Mouse (Mus musculus) embryonic facial prominence, embryonic 10.5 days (tissue): Measurements from ENCODE around the gene Slc4a4. TPM values are rescaled to one million over a fixed set of nuclear protein-coding genes. Genes with fewer than 3 reads are reported as not detected.
A peak's percentile ranks its signal among the peaks of the same experiment; 100 is the strongest.

Experiments
- DNase-seq: peaks from one replicate; pipeline ENCODE4 v3.0.0-alpha.2; 2017; ENCODE audit warnings: low spot score
- H3K27ac ChIP-seq: fragments of 300-500 bp; sonication (generic); replicated peaks from 2 replicates; pipeline ENCODE4 v1.5.1; 2016; ENCODE audit warnings: mild to moderate bottlenecking
- H3K27me3 ChIP-seq: fragments of 300-500 bp; sonication (generic); replicated peaks from 2 replicates; pipeline ENCODE4 v1.6.1; 2016; ENCODE audit warnings: low read depth, mild to moderate bottlenecking; ENCODE audit not compliant: poor library complexity, severe bottlenecking
- H3K36me3 ChIP-seq: fragments of 300-500 bp; sonication (generic); replicated peaks from 2 replicates; pipeline ENCODE4 v1.6.1; 2016; ENCODE audit warnings: mild to moderate bottlenecking, moderate library complexity
- H3K4me1 ChIP-seq: fragments of 300-500 bp; sonication (generic); 2 replicates; pipeline ENCODE4 v1.6.1; 2016
- H3K4me3 ChIP-seq: fragments of 300-500 bp; sonication (generic); 2 replicates; pipeline ENCODE4 v1.5.1; 2016; ENCODE audit warnings: mild to moderate bottlenecking, moderate library complexity
- H3K9me3 ChIP-seq: fragments of 300-500 bp; sonication (generic); 2 replicates; pipeline ENCODE4 v1.6.1; 2016; ENCODE audit warnings: mild to moderate bottlenecking
- WGBS: fragments of 180-500 bp; shearing (Covaris S2); methylation state at CpG from one replicate; pipeline ENCODE4 v1.1.7; 2016; 5-methylcytosine and 5-hydroxymethylcytosine counted together
- polyA plus RNA-seq: library from polyadenylated mRNA; unstranded; fragments of >200 nt; fragmentation: Nextera tagmentation; extraction: Ambion mirVana; gene quantifications from 2 replicates; pipeline ENCODE4 v1.2.1, GENCODE M21; 2016

The Slc4a4 gene
- polyA plus RNA-seq, 1 experiment from 2014 or later = 1.7 TPM

DNA sequence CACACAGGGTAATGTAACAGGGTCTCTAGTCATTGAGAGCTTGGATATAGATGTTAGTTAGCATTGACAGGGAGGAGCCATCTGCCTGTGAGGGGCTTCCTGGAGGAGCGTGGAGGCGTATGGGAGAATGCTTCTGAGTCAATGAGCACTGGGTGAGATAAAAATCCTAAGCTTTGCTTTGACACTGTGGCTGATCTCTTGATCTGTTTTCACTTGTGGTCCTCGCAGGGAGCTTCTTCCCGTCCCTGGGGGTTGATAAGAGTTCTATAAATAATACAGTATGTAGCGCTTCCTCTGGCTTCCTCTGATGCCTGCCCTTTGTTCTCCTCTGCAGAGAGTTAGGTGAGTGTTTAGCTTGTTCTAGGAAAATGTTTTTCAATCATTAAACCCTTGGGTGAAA lies 149.5 kb downstream of the Slc4a4 start:
- WGBS = 51% methylated on average over 5 of the region's 5 CpGs
- no peaks in the 10 kb centered on the region for H3K27me3 ChIP-seq
- H3K4me1 ChIP-seq = no peaks in the 10 kb centered on the region
- no peak for DNase-seq
- no peaks in the 10 kb centered on the region for H3K9me3 ChIP-seq
- no peaks in the 10 kb centered on the region for H3K36me3 ChIP-seq
- H3K4me3 ChIP-seq = no peak overlapping the region
- H3K27ac ChIP-seq = no peak overlapping the region

GRCm38 (mm10) chr5:89040814-89041213 lies 154.2 kb downstream of the Slc4a4 start:
- Histone ChIP-seq H3K4me3 (no peak overlapping the region), H3K4me1 (peaks cover 9% of the 10 kb centered on the region; the same call in 1 of the 2 replicates), H3K27me3 (no peaks in the 10 kb centered on the region), H3K9me3 (no peaks in the 10 kb centered on the region), H3K27ac (no peak overlapping the region), H3K36me3 (no peaks in the 10 kb centered on the region)
- no peak for DNase-seq
- WGBS = 86% methylated on average over 3 of the region's 3 CpGs

GRCm38 (mm10) chr5:89043846-89044245 lies 157.2 kb downstream of the Slc4a4 start:
- H3K36me3 ChIP-seq = no peaks in the 10 kb centered on the region
- H3K9me3 ChIP-seq = no peaks in the 10 kb centered on the region
- no peak for DNase-seq
- H3K4me1 ChIP-seq = peaks cover 9% of the 10 kb centered on the region; the same call in 1 of the 2 replicates
- H3K27me3 ChIP-seq = no peaks in the 10 kb centered on the region
- H3K27ac ChIP-seq = no peak overlapping the region
- WGBS = 40% methylated on average over 5 of the region's 5 CpGs
- H3K4me3 ChIP-seq = no peak overlapping the region

DNA sequence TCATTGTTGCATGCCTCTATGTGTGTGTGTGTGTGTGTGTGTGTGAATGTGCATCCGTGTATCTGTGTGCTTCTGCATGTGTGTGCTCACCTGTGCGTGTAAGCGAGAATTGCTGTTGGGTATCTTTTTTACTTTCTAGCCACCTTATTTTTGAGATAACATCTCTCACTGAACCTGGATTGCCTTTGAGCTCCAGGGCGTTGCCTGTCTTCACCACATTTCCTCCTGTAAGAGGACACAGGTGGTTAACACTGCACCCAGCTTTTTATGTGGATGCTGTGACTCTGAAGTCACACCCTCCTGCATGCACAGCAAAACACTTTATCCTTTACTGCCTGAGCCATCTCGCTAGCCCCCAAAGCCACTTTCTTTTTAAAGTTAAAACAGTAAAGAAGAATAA lies 158.2 kb downstream of the Slc4a4 start:
- H3K27ac ChIP-seq = no peak overlapping the region
- no peaks in the 10 kb centered on the region for H3K27me3 ChIP-seq
- peaks cover 9% of the 10 kb centered on the region; the same call in 1 of the 2 replicates for H3K4me1 ChIP-seq
- DNase-seq = no peak
- no peaks in the 10 kb centered on the region for H3K36me3 ChIP-seq
- no peak overlapping the region for H3K4me3 ChIP-seq
- 84% methylated on average over 5 of the region's 5 CpGs for WGBS
- no peaks in the 10 kb centered on the region for H3K9me3 ChIP-seq

DNA sequence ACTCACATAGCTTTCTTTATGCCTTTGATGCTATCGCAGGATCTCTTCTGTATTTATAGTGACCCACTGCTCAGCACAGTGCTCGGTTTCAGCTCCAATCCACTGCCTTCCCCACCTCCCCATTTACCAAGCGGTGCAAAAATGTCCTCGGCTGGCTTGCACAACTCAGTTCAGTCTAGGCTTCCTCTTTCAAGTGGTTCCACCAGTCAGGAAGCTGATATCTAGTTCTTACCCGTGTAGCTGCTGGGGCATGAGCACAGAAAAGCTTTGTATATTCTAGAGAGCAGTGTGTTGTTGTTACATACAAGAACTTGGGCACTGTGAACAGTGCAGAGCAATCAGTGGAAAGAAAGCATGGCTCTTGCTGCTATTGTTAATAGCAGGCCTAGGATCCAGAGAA lies 165.0 kb downstream of the Slc4a4 start:
- Histone ChIP-seq H3K4me3 (no peak overlapping the region), H3K9me3 (no peaks in the 10 kb centered on the region), H3K36me3 (no peaks in the 10 kb centered on the region), H3K27me3 (no peaks in the 10 kb centered on the region), H3K27ac (no peak overlapping the region), H3K4me1 (no peaks in the 10 kb centered on the region)
- no peak for DNase-seq
- 74% methylated on average over 5 of the region's 5 CpGs for WGBS

DNA sequence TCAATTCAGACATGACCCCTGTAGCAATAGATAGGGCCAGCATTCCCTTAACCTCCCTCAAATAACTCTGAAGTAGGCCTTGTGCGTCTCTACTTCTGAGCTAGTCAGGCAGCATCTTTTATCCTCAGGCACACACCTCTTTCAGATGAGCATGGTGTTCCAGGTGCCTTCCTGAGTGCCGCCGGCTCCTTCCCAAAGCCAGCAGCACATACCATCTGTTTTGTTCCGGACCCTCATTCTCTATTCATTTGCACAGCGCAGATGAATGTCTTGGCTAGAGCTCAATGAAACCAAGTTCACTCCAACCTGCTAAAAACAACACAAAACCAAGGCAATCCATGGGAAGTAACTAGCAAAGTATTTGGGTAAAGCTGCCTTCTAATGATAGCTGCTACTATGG lies 165.6 kb downstream of the Slc4a4 start:
- H3K4me1 ChIP-seq = no peaks in the 10 kb centered on the region
- no peaks in the 10 kb centered on the region for H3K27me3 ChIP-seq
- no peaks in the 10 kb centered on the region for H3K9me3 ChIP-seq
- 93% methylated on average over 5 of the region's 5 CpGs for WGBS
- H3K27ac ChIP-seq = no peak overlapping the region
- DNase-seq = no peak
- H3K36me3 ChIP-seq = no peaks in the 10 kb centered on the region
- no peak overlapping the region for H3K4me3 ChIP-seq

GRCm38 (mm10) chr5:89055656-89056055 lies 169.0 kb downstream of the Slc4a4 start:
- H3K36me3 ChIP-seq = no peaks in the 10 kb centered on the region
- H3K4me3 ChIP-seq = no peak overlapping the region
- WGBS = 86% methylated on average over 3 of the region's 3 CpGs
- H3K27me3 ChIP-seq = no peaks in the 10 kb centered on the region
- no peaks in the 10 kb centered on the region for H3K4me1 ChIP-seq
- no peaks in the 10 kb centered on the region for H3K9me3 ChIP-seq
- H3K27ac ChIP-seq = no peak overlapping the region
- no peak for DNase-seq

- no peak for DNase-seq
- Histone ChIP-seq H3K36me3 (no peaks in the 10 kb centered on the region), H3K27ac (no peak overlapping the region), H3K27me3 (no peaks in the 10 kb centered on the region), H3K4me3 (no peak overlapping the region), H3K4me1 (no peaks in the 10 kb centered on the region), H3K9me3 (no peaks in the 10 kb centered on the region)
- WGBS = 89% methylated on average over 2 of the region's 2 CpGs
These were observed 169.8 kb downstream of the Slc4a4 start for GRCm38 (mm10) chr5:89056370-89056769.

DNA sequence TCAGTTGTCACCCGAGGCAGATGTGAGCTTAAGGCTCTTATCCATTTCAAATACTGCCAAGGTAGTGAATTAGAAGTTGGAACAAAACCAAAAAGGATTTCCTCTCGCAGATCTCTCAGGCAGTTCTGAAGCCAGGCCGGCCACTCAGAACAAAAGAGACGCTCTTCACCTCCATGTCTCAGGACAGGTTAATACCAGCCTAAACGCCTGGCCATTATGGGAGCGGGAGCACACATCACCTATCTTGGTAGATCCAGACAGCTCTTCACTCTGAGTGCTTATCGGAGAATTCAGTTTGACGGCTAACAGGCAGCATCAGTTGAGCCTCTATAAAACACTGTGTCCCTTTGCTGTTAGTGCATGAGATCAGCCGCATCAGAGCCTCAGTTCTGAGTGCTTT lies 174.5 kb downstream of the Slc4a4 start:
- H3K4me1 ChIP-seq = no peaks in the 10 kb centered on the region; the same call in 1 of the 2 replicates
- H3K4me3 ChIP-seq = no peak overlapping the region
- no peaks in the 10 kb centered on the region for H3K36me3 ChIP-seq
- DNase-seq = peak; percentile 21
- H3K27me3 ChIP-seq = no peaks in the 10 kb centered on the region
- no peaks in the 10 kb centered on the region for H3K9me3 ChIP-seq
- no peak overlapping the region for H3K27ac ChIP-seq
- 85% methylated on average over 9 of the region's 9 CpGs for WGBS

GRCm38 (mm10) chr5:89062286-89062685 lies 175.7 kb downstream of the Slc4a4 start:
- H3K4me3 ChIP-seq = no peak overlapping the region
- no peaks in the 10 kb centered on the region for H3K27me3 ChIP-seq
- no peak for DNase-seq
- 82% methylated on average over 5 of the region's 5 CpGs for WGBS
- no peaks in the 10 kb centered on the region; the same call in 1 of the 2 replicates for H3K4me1 ChIP-seq
- no peaks in the 10 kb centered on the region for H3K9me3 ChIP-seq
- H3K36me3 ChIP-seq = no peaks in the 10 kb centered on the region
- H3K27ac ChIP-seq = no peak overlapping the region

- no peak for DNase-seq
- Histone ChIP-seq H3K27me3 (no peaks in the 10 kb centered on the region), H3K4me1 (no peaks in the 10 kb centered on the region), H3K4me3 (no peak overlapping the region), H3K27ac (no peak overlapping the region), H3K36me3 (no peaks in the 10 kb centered on the region), H3K9me3 (no peaks in the 10 kb centered on the region)
- 86% methylated on average over 4 of the region's 4 CpGs for WGBS
These were observed 180.5 kb downstream of the Slc4a4 start for GRCm38 (mm10) chr5:89067111-89067510.

DNA sequence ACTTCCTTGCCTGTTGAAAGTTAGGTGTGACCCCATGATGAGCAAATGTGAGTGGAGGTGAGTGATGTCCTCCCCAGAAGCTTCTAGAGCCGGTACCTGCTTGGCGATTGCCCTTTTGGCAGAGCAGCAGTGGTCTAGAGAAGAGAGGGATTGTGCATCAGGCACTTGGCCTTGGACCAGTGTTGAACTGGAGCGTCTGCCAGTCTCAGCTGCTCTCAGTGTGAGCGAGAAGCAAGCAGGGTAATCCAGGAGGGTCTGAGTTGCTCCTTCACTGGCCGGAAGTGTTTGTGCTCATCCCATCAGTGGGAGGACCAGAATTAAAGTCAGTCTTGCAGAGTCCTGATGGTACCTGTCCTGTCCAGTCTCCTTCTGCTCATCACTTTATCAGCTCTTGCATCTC lies 181.5 kb downstream of the Slc4a4 start:
- DNase-seq = no peak
- WGBS = 93% methylated on average over 5 of the region's 5 CpGs
- Histone ChIP-seq H3K4me3 (no peak overlapping the region), H3K36me3 (no peaks in the 10 kb centered on the region), H3K27me3 (no peaks in the 10 kb centered on the region), H3K27ac (no peak overlapping the region), H3K4me1 (no peaks in the 10 kb centered on the region), H3K9me3 (no peaks in the 10 kb centered on the region)

DNA sequence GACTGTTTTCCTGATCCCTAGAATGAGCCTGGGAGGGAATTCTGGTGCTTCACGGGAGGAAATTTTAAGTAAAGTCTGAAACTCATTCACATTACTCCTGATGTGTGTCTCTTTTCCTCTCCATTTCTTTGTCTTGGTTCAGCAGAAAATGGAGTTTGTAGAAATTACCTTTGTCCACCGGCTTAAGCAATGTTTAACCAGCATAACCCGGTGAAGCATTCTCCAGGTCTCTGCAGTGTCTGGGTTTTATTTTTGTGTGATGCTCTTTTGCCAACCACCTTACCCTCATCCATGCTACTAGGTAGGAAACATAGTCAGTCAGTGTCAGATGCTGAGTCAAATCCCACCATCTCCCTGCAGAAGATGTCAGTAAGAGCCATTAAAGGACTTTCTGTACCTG lies 183.4 kb downstream of the Slc4a4 start:
- Histone ChIP-seq H3K27me3 (no peaks in the 10 kb centered on the region), H3K36me3 (no peaks in the 10 kb centered on the region), H3K4me1 (no peaks in the 10 kb centered on the region), H3K4me3 (no peak overlapping the region), H3K9me3 (no peaks in the 10 kb centered on the region), H3K27ac (no peak overlapping the region)
- WGBS = 93% methylated on average over 3 of the region's 3 CpGs
- no peak for DNase-seq

GRCm38 (mm10) chr5:89071957-89072356 lies 185.3 kb downstream of the Slc4a4 start:
- 94% methylated on average over 4 of the region's 4 CpGs for WGBS
- Histone ChIP-seq H3K4me3 (no peak overlapping the region), H3K27ac (no peak overlapping the region), H3K9me3 (no peaks in the 10 kb centered on the region), H3K4me1 (no peaks in the 10 kb centered on the region), H3K27me3 (no peaks in the 10 kb centered on the region), H3K36me3 (no peaks in the 10 kb centered on the region)
- DNase-seq = no peak
